Mouse (Mus musculus) midbrain, embryonic 14.5 days (tissue): ENCODE measurements around the gene Teddm3. TPM values are rescaled to one million over a fixed set of nuclear protein-coding genes. Genes with fewer than 3 reads are reported as not detected.
"Not testable (repeated sequence)": the region's sequence is repeated elsewhere in the genome, so short reads cannot be mapped to it uniquely, and the experiment has no call there.

Experiments
- ATAC-seq: fragments of 200-750 bp; cut with Nextera tagmentation; 2 replicates; pipeline ENCODE4 v1.8.0; 2017; ENCODE audit warnings: moderate number of reproducible peaks, moderate library complexity; ENCODE audit not compliant: low FRiP score, low TSS enrichment
- DNase-seq: peaks from one replicate; pipeline ENCODE4 v3.0.0-alpha.2; 2015
- H3K27ac ChIP-seq: fragments of 300-500 bp; sonication (generic); replicated peaks from 2 replicates; pipeline ENCODE4 v1.5.1; 2014; ENCODE audit warnings: mild to moderate bottlenecking, low read depth, low read length, moderate library complexity
- H3K27me3 ChIP-seq: fragments of 300-500 bp; sonication (generic); 2 replicates; pipeline ENCODE4 v1.6.1; 2014; ENCODE audit warnings: low read length, control low read depth, mixed read lengths; ENCODE audit not compliant: control insufficient read depth, insufficient read depth
- H3K36me3 ChIP-seq: fragments of 300-500 bp; sonication (generic); 2 replicates; pipeline ENCODE4 v1.6.1; 2014; ENCODE audit warnings: low read length, control low read depth; ENCODE audit not compliant: control insufficient read depth, insufficient read depth
- H3K4me1 ChIP-seq: fragments of 300-500 bp; sonication (generic); 2 replicates; pipeline ENCODE4 v1.6.1; 2014; ENCODE audit warnings: mild to moderate bottlenecking, antibody characterized with exemption, low read length, control low read depth; ENCODE audit not compliant: control insufficient read depth, insufficient read depth
- H3K4me2 ChIP-seq: fragments of 300-500 bp; sonication (generic); 2 replicates; pipeline ENCODE4 v1.6.1; 2014; ENCODE audit warnings: mild to moderate bottlenecking, low read length, moderate library complexity
- H3K4me3 ChIP-seq: fragments of 300-500 bp; sonication (generic); replicated peaks from 2 replicates; pipeline ENCODE4 v1.5.1; 2014; ENCODE audit warnings: low read depth, low read length
- H3K9ac ChIP-seq: fragments of 300-500 bp; sonication (generic); replicated peaks from 2 replicates; pipeline ENCODE4 v1.6.1; 2014; ENCODE audit warnings: mild to moderate bottlenecking, low read length, moderate library complexity
- H3K9me3 ChIP-seq: fragments of 300-500 bp; sonication (generic); 2 replicates; pipeline ENCODE4 v1.6.1; 2016; ENCODE audit warnings: low read length, control low read depth, mixed read lengths; ENCODE audit not compliant: control insufficient read depth
- WGBS: fragments of 180-500 bp; shearing (Covaris S2); extraction: QIAGEN DNeasy Blood & Tissue Kit; methylation state at CpG from one replicate; pipeline ENCODE4 v1.1.7; 2014; 5-methylcytosine and 5-hydroxymethylcytosine counted together
- polyA plus RNA-seq: library from polyadenylated mRNA; unstranded; fragments of >200 nt; fragmentation: Nextera tagmentation; extraction: Ambion mirVana; gene quantifications from 2 replicates; pipeline ENCODE4 v1.2.1, GENCODE M21; 2014

Teddm3 gene
- polyA plus RNA-seq, 1 experiment from 2014 or later, result not detected

DNA sequence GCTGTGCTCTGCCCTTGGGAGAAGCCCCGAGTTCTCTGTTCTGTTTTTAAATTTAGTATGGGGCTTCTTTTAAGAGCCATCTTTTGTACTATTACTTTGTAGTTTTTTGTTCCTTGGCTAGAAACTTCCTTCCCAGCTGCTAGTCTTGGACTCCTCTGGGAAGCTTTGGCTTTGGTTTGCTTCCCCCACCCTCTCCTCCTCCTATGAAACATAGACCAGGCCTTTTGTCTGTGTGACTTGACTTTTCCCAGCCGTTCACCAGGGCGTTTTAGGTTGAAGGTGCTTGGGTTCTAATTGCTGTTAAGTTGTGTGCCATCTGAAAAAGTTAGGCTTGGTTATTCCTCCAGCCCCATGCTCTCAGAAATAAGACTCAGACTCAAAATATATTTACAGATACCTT is 26.1 kb downstream of the Teddm3 start:
- H3K36me3 ChIP-seq, H3K4me3 ChIP-seq, DNase-seq, H3K4me2 ChIP-seq, ATAC-seq, H3K9ac ChIP-seq, H3K4me1 ChIP-seq, H3K27me3 ChIP-seq, H3K27ac ChIP-seq, H3K9me3 ChIP-seq: not testable (repeated sequence)
- 85% methylated on average over 3 of the region's 3 CpGs for WGBS

DNA sequence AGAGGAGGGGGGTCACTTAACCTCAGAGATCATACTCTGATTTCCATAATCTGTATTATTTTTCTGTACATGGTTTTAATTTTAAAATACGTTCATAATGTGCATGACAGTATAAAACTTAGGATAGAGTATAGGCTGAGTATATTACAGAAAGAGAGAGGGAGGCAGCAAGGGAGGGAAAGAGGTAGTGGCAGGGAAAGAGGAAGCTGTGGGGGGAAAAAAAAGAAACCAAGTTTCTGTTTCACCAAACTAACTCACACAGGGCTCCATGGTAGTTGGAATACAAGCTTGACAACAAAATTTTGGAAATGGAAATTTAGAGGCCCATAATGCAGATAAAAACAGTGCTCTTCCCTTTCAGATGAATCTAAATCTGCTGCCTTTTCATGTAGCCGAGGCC is 31.0 kb downstream of the Teddm3 start:
- H3K27me3 ChIP-seq, DNase-seq, H3K27ac ChIP-seq, H3K4me2 ChIP-seq, ATAC-seq, H3K9ac ChIP-seq, H3K36me3 ChIP-seq, H3K9me3 ChIP-seq, H3K4me1 ChIP-seq, H3K4me3 ChIP-seq: not testable (repeated sequence)
- 77% methylated on average over 2 of the region's 2 CpGs for WGBS

DNA sequence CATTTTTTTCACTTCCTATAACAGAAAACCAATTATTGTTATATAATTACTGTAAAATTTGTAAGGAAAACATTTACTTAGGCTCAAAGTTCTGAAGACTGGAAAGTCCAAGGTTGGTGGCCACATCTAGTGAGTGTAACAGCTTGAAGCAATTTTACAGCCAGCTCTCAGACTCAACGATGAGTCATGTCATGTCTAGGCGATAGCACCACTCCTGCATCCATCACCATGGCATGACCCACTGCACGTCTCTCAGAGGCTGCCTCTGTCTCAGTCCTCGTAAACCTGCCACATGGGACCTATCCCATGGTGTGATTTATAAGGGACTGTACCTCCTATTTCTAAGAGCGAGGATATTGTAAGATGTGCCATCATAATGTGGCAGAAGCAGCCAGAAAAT is 37.7 kb downstream of the Teddm3 start:
- H3K9me3 ChIP-seq, result no peaks in the 10 kb centered on the region
- H3K27ac ChIP-seq, result no peak overlapping the region
- no peaks in the 10 kb centered on the region for H3K27me3 ChIP-seq
- no peak overlapping the region for H3K4me3 ChIP-seq
- H3K9ac ChIP-seq, result no peak overlapping the region
- WGBS, result 89% methylated on average over 5 of the region's 5 CpGs
- no peak overlapping the region for H3K4me2 ChIP-seq
- no peaks in the 10 kb centered on the region for H3K4me1 ChIP-seq
- ATAC-seq (no peak), DNase-seq (no peak)
- H3K36me3 ChIP-seq, result no peaks in the 10 kb centered on the region

DNA sequence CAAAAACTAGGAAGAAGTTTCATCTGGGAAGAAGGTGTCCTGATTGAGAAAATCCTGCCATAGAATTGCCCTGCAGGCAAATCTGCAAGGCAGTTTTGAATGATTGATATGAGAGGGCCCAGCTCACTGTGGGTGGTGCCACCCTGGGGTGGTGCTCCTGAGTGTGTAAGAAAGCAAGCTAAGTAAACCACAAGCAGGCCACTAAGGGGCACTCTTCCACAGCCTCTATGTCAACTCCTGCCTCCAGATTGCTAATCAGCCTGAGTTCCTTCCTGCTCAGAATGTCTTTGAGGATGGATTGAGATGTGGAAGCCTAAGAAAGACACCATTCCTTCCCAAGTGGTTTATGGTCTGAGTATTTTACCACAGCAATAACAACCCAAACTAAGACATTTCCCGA is 44.3 kb downstream of the Teddm3 start:
- no peak for DNase-seq
- Histone ChIP-seq H3K9me3 (no peaks in the 10 kb centered on the region), H3K27me3 (no peaks in the 10 kb centered on the region), H3K4me3 (no peak overlapping the region), H3K4me1 (no peaks in the 10 kb centered on the region), H3K4me2 (no peak overlapping the region), H3K9ac (no peak overlapping the region), H3K36me3 (no peaks in the 10 kb centered on the region), H3K27ac (no peak overlapping the region)
- no peak for ATAC-seq
- 93% methylated on average over 1 of the region's 1 CpGs for whole genome bisulfite sequencing

Other genes with a start within 250 kb of the Teddm3 start
- 12.3 and 14.0 TPM in 2 replicates for gene Ephb3, start 50.8 kb upstream of the Teddm3 start, polyA plus RNA-seq